Mouse (Mus musculus) midbrain, embryonic 13.5 days (tissue): Measurements from ENCODE around the gene Npas2. TPM values are rescaled to one million over a fixed set of nuclear protein-coding genes. Genes with fewer than 3 reads are reported as not detected.

ENCODE experiments used
- ATAC-seq: fragments of 200-750 bp; cut with Nextera tagmentation; 2 replicates; pipeline ENCODE4 v1.8.0; 2017; ENCODE audit warnings: mild to moderate bottlenecking, moderate TSS enrichment, moderate library complexity
- H3K27ac ChIP-seq: fragments of 300-500 bp; sonication (generic); 2 replicates; pipeline ENCODE4 v1.5.1; 2015; ENCODE audit warnings: inconsistent platforms, mild to moderate bottlenecking, moderate library complexity
- H3K27me3 ChIP-seq: fragments of 300-500 bp; sonication (generic); 2 replicates; pipeline ENCODE4 v1.6.1; 2015; ENCODE audit warnings: mild to moderate bottlenecking, inconsistent platforms
- H3K36me3 ChIP-seq: fragments of 300-500 bp; sonication (generic); 2 replicates; pipeline ENCODE4 v1.6.1; 2015; ENCODE audit warnings: mild to moderate bottlenecking, inconsistent platforms
- H3K4me1 ChIP-seq: fragments of 300-500 bp; sonication (generic); replicated peaks from 2 replicates; pipeline ENCODE4 v1.6.1; 2015; ENCODE audit warnings: inconsistent platforms
- H3K4me2 ChIP-seq: fragments of 300-500 bp; sonication (generic); replicated peaks from 2 replicates; pipeline ENCODE4 v1.6.1; 2015; ENCODE audit warnings: moderate library complexity, mild to moderate bottlenecking, inconsistent platforms
- H3K4me3 ChIP-seq: fragments of 300-500 bp; sonication (generic); replicated peaks from 2 replicates; pipeline ENCODE4 v1.5.1; 2015; ENCODE audit warnings: mild to moderate bottlenecking, inconsistent platforms
- H3K9ac ChIP-seq: fragments of 300-500 bp; sonication (generic); replicated peaks from 2 replicates; pipeline ENCODE4 v1.6.1; 2015; ENCODE audit warnings: mild to moderate bottlenecking, inconsistent platforms
- H3K9me3 ChIP-seq: fragments of 300-500 bp; sonication (generic); 2 replicates; pipeline ENCODE4 v1.6.1; 2016; ENCODE audit warnings: mild to moderate bottlenecking, inconsistent platforms
- WGBS: fragments of 180-500 bp; shearing (Covaris S2); methylation state at CpG from one replicate; pipeline ENCODE4 v1.1.7; 2015; 5-methylcytosine and 5-hydroxymethylcytosine counted together
- polyA plus RNA-seq: library from polyadenylated mRNA; unstranded; fragments of >200 nt; fragmentation: Nextera tagmentation; extraction: Ambion mirVana; gene quantifications from 2 replicates; pipeline ENCODE4 v1.2.1, GENCODE M21; 2015

The Npas2 gene
- polyA plus RNA-seq, 1 experiment from 2014 or later = 0.46 TPM

- peak overlapping the region; percentile 71 for H3K9ac ChIP-seq
- ATAC-seq = 0 out of 2 replicates have a peak, but pooled peaks have one; percentile 24
- 1% methylated on average over 28 of the region's 28 CpGs for WGBS
These were observed 1.0 kb upstream of the Npas2 start for GRCm38 (mm10) chr1:39192460-39192996.

GRCm38 (mm10) chr1:39193862-39194675, 538 bp downstream of the Npas2 start:
- Histone ChIP-seq H3K36me3 (no peaks in the 10 kb centered on the region), H3K27me3 (peaks cover 63% of the 10 kb centered on the region), H3K4me2 (peak overlapping the region; percentile 99), H3K9me3 (no peaks in the 10 kb centered on the region), H3K4me3 (peak overlapping the region; percentile 76), H3K4me1 (peaks cover 21% of the 10 kb centered on the region), H3K27ac (no peak overlapping the region), H3K9ac (peak overlapping the region; percentile 71)
- under 1% methylated on average over 62 of the region's 76 CpGs for WGBS
- ATAC-seq = peak; percentile 85

More at GRCm38 (mm10) chr1:39192460-39192996, 1.0 kb upstream of the Npas2 start:
- no peaks in the 10 kb centered on the region for H3K9me3 ChIP-seq
- peak overlapping the region; percentile 99 for H3K4me2 ChIP-seq
- H3K4me3 ChIP-seq = peak overlapping the region; percentile 76
- peaks cover 21% of the 10 kb centered on the region for H3K4me1 ChIP-seq
- H3K27ac ChIP-seq = no peak overlapping the region
- peaks cover 63% of the 10 kb centered on the region for H3K27me3 ChIP-seq
- no peaks in the 10 kb centered on the region for H3K36me3 ChIP-seq

- peak overlapping the region; percentile 76; the same call in 1 of the 2 replicates for H3K4me3 ChIP-seq
- H3K4me2 ChIP-seq = no peak overlapping the region
- H3K9me3 ChIP-seq = no peaks in the 10 kb centered on the region
- peaks cover 63% of the 10 kb centered on the region for H3K27me3 ChIP-seq
- ATAC-seq = no peak
- no peak overlapping the region for H3K27ac ChIP-seq
- 3% methylated on average over 11 of the region's 11 CpGs for WGBS
- H3K4me1 ChIP-seq = peaks cover 21% of the 10 kb centered on the region
- no peak overlapping the region for H3K9ac ChIP-seq
- H3K36me3 ChIP-seq = no peaks in the 10 kb centered on the region
These were observed 1.4 kb downstream of the Npas2 start for GRCm38 (mm10) chr1:39194959-39195358.

GRCm38 (mm10) chr1:39196126-39196525, 2.6 kb downstream of the Npas2 start:
- Histone ChIP-seq H3K27me3 (peaks cover 58% of the 10 kb centered on the region), H3K27ac (no peak overlapping the region), H3K4me1 (peaks cover 21% of the 10 kb centered on the region), H3K4me2 (no peak overlapping the region), H3K9me3 (no peaks in the 10 kb centered on the region), H3K4me3 (no peak overlapping the region), H3K9ac (no peak overlapping the region), H3K36me3 (no peaks in the 10 kb centered on the region)
- no peak for ATAC-seq
- 37% methylated on average over 6 of the region's 6 CpGs for WGBS

- Histone ChIP-seq H3K4me2 (no peak overlapping the region), H3K27me3 (peaks cover 52% of the 10 kb centered on the region), H3K9me3 (no peaks in the 10 kb centered on the region), H3K4me3 (no peak overlapping the region), H3K27ac (no peak overlapping the region), H3K4me1 (peaks cover 21% of the 10 kb centered on the region), H3K36me3 (no peaks in the 10 kb centered on the region), H3K9ac (no peak overlapping the region)
- 52% methylated on average over 12 of the region's 12 CpGs for WGBS
- no peak for ATAC-seq
These were observed 3.3 kb downstream of the Npas2 start for GRCm38 (mm10) chr1:39196676-39197375.

- Histone ChIP-seq H3K36me3 (no peaks in the 10 kb centered on the region), H3K9ac (no peak overlapping the region), H3K9me3 (no peaks in the 10 kb centered on the region), H3K27me3 (no peaks in the 10 kb centered on the region), H3K4me3 (no peak overlapping the region), H3K4me2 (no peak overlapping the region), H3K27ac (no peak overlapping the region), H3K4me1 (no peaks in the 10 kb centered on the region)
- WGBS = 93% methylated on average over 10 of the region's 10 CpGs
- ATAC-seq = no peak
These were observed 11.5 kb downstream of the Npas2 start for GRCm38 (mm10) chr1:39205021-39205420.

GRCm38 (mm10) chr1:39205697-39206096, 12.2 kb downstream of the Npas2 start:
- Histone ChIP-seq H3K36me3 (no peaks in the 10 kb centered on the region), H3K9me3 (no peaks in the 10 kb centered on the region), H3K4me3 (no peak overlapping the region), H3K9ac (no peak overlapping the region), H3K27me3 (no peaks in the 10 kb centered on the region), H3K4me2 (no peak overlapping the region), H3K4me1 (no peaks in the 10 kb centered on the region), H3K27ac (no peak overlapping the region)
- no peak for ATAC-seq
- 89% methylated on average over 4 of the region's 4 CpGs for WGBS

- no peaks in the 10 kb centered on the region for H3K27me3 ChIP-seq
- WGBS = 45% methylated on average over 7 of the region's 7 CpGs
- H3K4me1 ChIP-seq = no peaks in the 10 kb centered on the region
- H3K9ac ChIP-seq = no peak overlapping the region
- ATAC-seq = no peak
- H3K36me3 ChIP-seq = no peaks in the 10 kb centered on the region
- no peak overlapping the region for H3K27ac ChIP-seq
- no peak overlapping the region for H3K4me3 ChIP-seq
- no peak overlapping the region for H3K4me2 ChIP-seq
- H3K9me3 ChIP-seq = no peaks in the 10 kb centered on the region
These were observed 13.4 kb downstream of the Npas2 start for GRCm38 (mm10) chr1:39206942-39207341.

- Histone ChIP-seq H3K9ac (no peak overlapping the region), H3K9me3 (no peaks in the 10 kb centered on the region), H3K4me3 (no peak overlapping the region), H3K27ac (no peak overlapping the region), H3K27me3 (no peaks in the 10 kb centered on the region), H3K4me1 (no peaks in the 10 kb centered on the region), H3K36me3 (no peaks in the 10 kb centered on the region), H3K4me2 (no peak overlapping the region)
- ATAC-seq = no peak
- 80% methylated on average over 5 of the region's 5 CpGs for WGBS
These were observed 17.4 kb downstream of the Npas2 start for GRCm38 (mm10) chr1:39210928-39211327.

GRCm38 (mm10) chr1:39212982-39213381, 19.5 kb downstream of the Npas2 start:
- Histone ChIP-seq H3K9me3 (no peaks in the 10 kb centered on the region), H3K4me2 (no peak overlapping the region), H3K4me1 (no peaks in the 10 kb centered on the region), H3K36me3 (no peaks in the 10 kb centered on the region), H3K27ac (no peak overlapping the region), H3K4me3 (no peak overlapping the region), H3K27me3 (no peaks in the 10 kb centered on the region), H3K9ac (no peak overlapping the region)
- no peak for ATAC-seq
- WGBS = 82% methylated on average over 6 of the region's 6 CpGs

- no peaks in the 10 kb centered on the region for H3K27me3 ChIP-seq
- no peaks in the 10 kb centered on the region for H3K36me3 ChIP-seq
- WGBS = 83% methylated on average over 3 of the region's 3 CpGs
- H3K27ac ChIP-seq = no peak overlapping the region
- H3K4me3 ChIP-seq = no peak overlapping the region
- H3K4me2 ChIP-seq = no peak overlapping the region
- H3K9ac ChIP-seq = no peak overlapping the region
- ATAC-seq = no peak
- no peaks in the 10 kb centered on the region for H3K9me3 ChIP-seq
- no peaks in the 10 kb centered on the region for H3K4me1 ChIP-seq
These were observed 24.1 kb downstream of the Npas2 start for GRCm38 (mm10) chr1:39217584-39217983.

- no peak for ATAC-seq
- 94% methylated on average over 5 of the region's 5 CpGs for WGBS
- H3K27ac ChIP-seq = no peak overlapping the region
These were observed 34.9 kb downstream of the Npas2 start for GRCm38 (mm10) chr1:39228401-39228800.

More at GRCm38 (mm10) chr1:39228401-39228800, 34.9 kb downstream of the Npas2 start:
- H3K4me1 ChIP-seq = no peaks in the 10 kb centered on the region
- no peak overlapping the region for H3K4me2 ChIP-seq
- no peaks in the 10 kb centered on the region for H3K36me3 ChIP-seq
- no peaks in the 10 kb centered on the region for H3K27me3 ChIP-seq
- no peak overlapping the region for H3K4me3 ChIP-seq
- no peak overlapping the region for H3K9ac ChIP-seq
- H3K9me3 ChIP-seq = no peaks in the 10 kb centered on the region
